Mouse (Mus musculus): Measurements from ENCODE around the gene Zdhhc9.

DNA sequence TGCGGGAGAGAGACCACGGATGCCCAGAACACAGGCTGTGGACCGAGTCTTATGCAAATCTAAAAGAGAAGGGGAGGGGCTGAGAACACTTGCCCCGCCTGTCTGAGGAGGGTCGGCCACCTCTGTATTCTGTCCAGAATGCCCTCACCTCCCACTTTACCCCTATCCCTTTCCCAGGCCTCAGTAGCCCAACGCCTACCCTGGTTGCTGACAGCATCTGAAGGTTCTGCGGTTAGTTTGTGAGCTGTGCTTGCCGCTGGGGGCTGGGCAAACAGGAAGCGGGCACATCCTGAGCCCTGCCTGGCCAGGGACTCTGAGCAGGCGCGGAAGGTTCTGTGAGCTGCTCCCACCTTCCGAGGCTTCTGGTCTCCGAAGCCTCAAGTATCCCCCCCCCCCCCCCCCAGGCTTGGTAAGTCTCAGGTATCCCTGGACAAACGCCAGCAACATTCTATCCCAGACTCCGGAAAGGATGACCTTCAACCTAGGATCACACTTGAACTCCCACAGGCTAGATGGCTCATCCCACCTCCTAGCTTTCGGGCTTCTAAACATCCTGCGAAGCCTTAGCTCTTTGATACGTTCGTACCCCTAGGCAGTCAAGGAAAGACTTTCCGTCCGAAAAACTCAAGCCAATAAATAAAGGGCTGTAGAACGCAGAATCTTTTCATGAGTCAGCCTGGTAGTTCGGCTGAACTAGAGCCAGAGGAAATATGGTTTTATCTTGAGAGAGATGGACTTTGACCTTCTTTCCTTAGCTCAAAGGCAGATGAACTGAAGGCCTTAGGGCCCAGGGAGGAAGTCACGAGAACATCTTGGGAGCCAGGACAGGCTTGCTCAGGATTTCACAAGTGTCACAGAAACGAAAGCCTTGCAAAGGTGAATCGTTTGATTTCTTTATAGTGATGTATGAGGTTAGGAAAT, 65.0 kb downstream of the Zdhhc9 start:
- TF ChIP-seq EP300 (IDR thresholded peaks at IDR 0.05; ENCODE audit: insufficient read depth, low read depth, low read length) (no peak), POLR2A (IDR thresholded peaks at IDR 0.05; ENCODE audit: insufficient read depth, low read length) (no peak), CTCF (IDR thresholded peaks at IDR 0.05; ENCODE audit: low read depth, low read length) (no peak)

Data from ES-Bruce4 (cell line).